8 mouse cellular contexts compared by ENCODE assay signal in the genomic region with DNA sequence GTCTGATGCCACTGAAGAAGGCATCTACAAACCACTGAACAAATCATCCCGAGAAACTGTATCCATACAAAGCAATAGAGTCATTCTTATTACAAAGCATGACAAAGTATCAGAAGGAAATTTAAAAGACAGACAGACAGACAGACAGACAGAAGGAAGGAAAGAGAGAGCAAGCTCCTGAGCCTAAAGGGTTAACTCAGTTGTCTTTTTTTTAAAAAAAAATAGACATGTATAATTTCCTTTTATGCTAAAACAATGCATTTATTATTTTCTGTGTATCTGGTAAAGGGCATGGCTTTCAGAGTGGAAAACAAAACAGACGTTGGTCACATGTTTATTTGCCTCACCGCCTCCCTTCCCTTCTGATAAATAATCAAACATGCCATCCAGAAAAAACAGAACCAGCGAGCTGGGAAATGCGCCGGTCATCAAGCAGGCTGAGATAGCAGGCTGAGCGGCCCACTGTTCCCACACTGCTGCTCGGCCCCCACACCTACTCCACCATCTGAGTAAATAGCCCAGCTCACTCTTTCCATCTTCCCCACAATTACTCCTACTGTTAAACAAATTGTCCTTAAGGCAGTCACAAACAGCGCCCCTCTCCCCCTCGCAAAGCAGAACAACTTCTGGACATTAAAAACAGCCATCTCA.
DNase-seq lines count a peak whose midpoint lies in the region; ATAC-seq and TF ChIP-seq lines count a peak whose summit lies in the region.

No protein-coding gene starts in this region.

- H3K36me3 ChIP-seq in heart, embryonic 13.5 days = no peaks in the 10 kb centered on the region
- H3K36me3 ChIP-seq in limb, embryonic 11.5 days (ENCODE audit: control insufficient read depth, insufficient read depth, low read length) = no peaks in the 10 kb centered on the region
- H3K36me3 ChIP-seq in neural tube, embryonic 12.5 days = no peaks in the 10 kb centered on the region

- peak overlapping the region; percentile 85 for H3K9ac ChIP-seq in heart, embryonic 13.5 days
- no peak overlapping the region for H3K9ac ChIP-seq in limb, embryonic 11.5 days (ENCODE audit: low read length)
- no peak overlapping the region for H3K9ac ChIP-seq in neural tube, embryonic 12.5 days

- peaks cover 1% of the 10 kb centered on the region; the same call in 1 of the 2 replicates for H3K4me1 ChIP-seq in bone marrow, adult 2 months (ENCODE audit: control insufficient read depth, insufficient read depth, low read length)
- peaks cover 73% of the 10 kb centered on the region for H3K4me1 ChIP-seq in heart, embryonic 13.5 days
- peaks cover 20% of the 10 kb centered on the region for H3K4me1 ChIP-seq in limb, embryonic 11.5 days (ENCODE audit: control insufficient read depth, insufficient read depth, low read length)
- peaks cover 33% of the 10 kb centered on the region for H3K4me1 ChIP-seq in neural tube, embryonic 12.5 days

- H3K27me3 ChIP-seq in heart, embryonic 13.5 days (replicated peaks) = no peaks in the 10 kb centered on the region
- no peaks in the 10 kb centered on the region for H3K27me3 ChIP-seq in limb, embryonic 11.5 days (ENCODE audit: control insufficient read depth, insufficient read depth, low read length)
- H3K27me3 ChIP-seq in neural tube, embryonic 12.5 days (replicated peaks) = no peaks in the 10 kb centered on the region

- WGBS in bone marrow, adult 2 months = 32% methylated on average over 10 of the region's 10 CpGs
- WGBS in heart, embryonic 13.5 days = 9% methylated on average over 10 of the region's 10 CpGs
- 21% methylated on average over 10 of the region's 10 CpGs for WGBS in limb, embryonic 11.5 days
- whole genome bisulfite sequencing in neural tube, embryonic 12.5 days = 20% methylated on average over 10 of the region's 10 CpGs

- H3K4me3 ChIP-seq in bone marrow, adult 2 months (replicated peaks; ENCODE audit: control insufficient read depth, low read depth, low read length) = peak overlapping the region; percentile 20
- peak overlapping the region; percentile 52 for H3K4me3 ChIP-seq in heart, embryonic 13.5 days
- H3K4me3 ChIP-seq in limb, embryonic 11.5 days (ENCODE audit: low read depth, low read length) = no peak overlapping the region
- no peak overlapping the region for H3K4me3 ChIP-seq in neural tube, embryonic 12.5 days

- peak; percentile 13 for DNase-seq in kidney, adult 18-20 months
- DNase-seq in kidney, postnatal 14 days = no peak
- DNase-seq in limb, embryonic 11.5 days (ENCODE audit: low spot score) = peak; percentile 38
- DNase-seq in cerebellum, postnatal 14 days = no peak
- no peak for DNase-seq in right cerebral cortex, postnatal 10 days (ENCODE audit: low spot score in 2 of 2)

- no peak for ATAC-seq in heart, embryonic 13.5 days (ENCODE audit: extremely low read depth, insufficient number of reproducible peaks, low FRiP score, low TSS enrichment)
- ATAC-seq in limb, embryonic 11.5 days (ENCODE audit: insufficient number of reproducible peaks, low FRiP score, low TSS enrichment, low read depth) = no peak
- no peak for ATAC-seq in neural tube, embryonic 12.5 days (ENCODE audit: low FRiP score, low read depth)

- TF ChIP-seq POLR2A in bone marrow, adult 2 months (IDR thresholded peaks at IDR 0.05; ENCODE audit: borderline replicate concordance, control insufficient read depth, low read depth, low read length) = no peak

- no peak for TF ChIP-seq CTCF in bone marrow, adult 2 months (IDR thresholded peaks at IDR 0.05; ENCODE audit: control insufficient read depth, insufficient read depth, low read length)

- peak overlapping the region; percentile 70 for H3K4me2 ChIP-seq in heart, embryonic 13.5 days
- H3K4me2 ChIP-seq in limb, embryonic 11.5 days (ENCODE audit: low read depth, severe bottlenecking) = 0 out of 2 replicates have a peak overlapping the region, but pooled peaks have one; percentile 18
- H3K4me2 ChIP-seq in neural tube, embryonic 12.5 days (replicated peaks) = 0 out of 2 replicates have a peak overlapping the region, but pooled peaks have one; percentile 27

- no peak overlapping the region for H3K27ac ChIP-seq in bone marrow, adult 2 months (ENCODE audit: control insufficient read depth, insufficient read depth, low read depth, low read length, poor library complexity)
- H3K27ac ChIP-seq in heart, embryonic 13.5 days (replicated peaks) = peak overlapping the region; percentile 97
- H3K27ac ChIP-seq in limb, embryonic 11.5 days (replicated peaks; ENCODE audit: low read depth, low read length) = no peak overlapping the region; the same call in 1 of the 2 replicates
- H3K27ac ChIP-seq in neural tube, embryonic 12.5 days = no peak overlapping the region

- H3K9me3 ChIP-seq in heart, embryonic 13.5 days = no peaks in the 10 kb centered on the region
- no peaks in the 10 kb centered on the region for H3K9me3 ChIP-seq in limb, embryonic 11.5 days (ENCODE audit: control insufficient read depth, low read length)
- H3K9me3 ChIP-seq in neural tube, embryonic 12.5 days = no peaks in the 10 kb centered on the region

Comparison
In these comparisons a context has a peak if more than half of its experiments do, and no peak if none do; other contexts are left out.
1. DNase-seq: peak in kidney, adult 18-20 months (single experiment) and limb, embryonic 11.5 days (single experiment); none in kidney, postnatal 14 days (single experiment), cerebellum, postnatal 14 days (0 of 2) and right cerebral cortex, postnatal 10 days (0 of 2).
2. H3K4me3 ChIP-seq: peak in bone marrow, adult 2 months (single experiment) and heart, embryonic 13.5 days (single experiment); none in limb, embryonic 11.5 days (single experiment) and neural tube, embryonic 12.5 days (single experiment).
3. H3K4me2 ChIP-seq: peak in every context shown above with its lines; median percentile 70 in heart, embryonic 13.5 days; 27 in neural tube, embryonic 12.5 days; 18 in limb, embryonic 11.5 days.